Mouse (Mus musculus): ENCODE measurements around the gene Farp1.

Farp1 gene

DNA sequence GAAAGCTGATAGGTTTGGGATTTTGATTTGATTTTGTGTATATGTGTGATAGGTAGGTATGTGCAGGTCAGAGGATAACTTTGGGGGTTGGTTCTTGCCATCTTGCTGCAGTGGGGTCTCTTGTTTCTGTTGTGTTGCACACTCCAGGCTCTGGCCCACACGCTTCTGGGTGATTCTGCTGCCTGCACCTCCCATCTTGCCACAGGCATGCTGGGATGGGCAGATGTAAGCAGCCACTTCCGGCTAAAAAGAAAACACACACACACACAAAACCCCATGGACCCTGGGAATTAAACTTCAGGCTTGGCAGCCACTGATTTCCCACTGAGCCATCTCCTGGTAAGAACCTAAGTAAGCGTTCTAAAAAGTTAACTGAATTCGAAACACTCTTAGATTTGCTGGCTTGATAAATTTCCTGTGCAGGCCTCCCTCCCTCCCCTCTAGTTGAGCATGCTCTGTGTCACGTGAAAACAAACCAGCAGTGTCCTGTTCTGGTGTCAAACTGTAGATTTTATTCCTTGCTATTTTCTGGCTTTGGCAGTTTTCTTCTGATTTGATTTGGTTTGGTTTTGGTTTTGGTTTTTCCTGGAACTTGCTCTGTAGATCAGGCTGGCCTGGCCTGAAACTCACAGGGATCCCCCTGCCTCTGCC lies 226.4 kb downstream of the Farp1 start:
- ATAC-seq (ENCODE audit: low TSS enrichment) = no peak

DNA sequence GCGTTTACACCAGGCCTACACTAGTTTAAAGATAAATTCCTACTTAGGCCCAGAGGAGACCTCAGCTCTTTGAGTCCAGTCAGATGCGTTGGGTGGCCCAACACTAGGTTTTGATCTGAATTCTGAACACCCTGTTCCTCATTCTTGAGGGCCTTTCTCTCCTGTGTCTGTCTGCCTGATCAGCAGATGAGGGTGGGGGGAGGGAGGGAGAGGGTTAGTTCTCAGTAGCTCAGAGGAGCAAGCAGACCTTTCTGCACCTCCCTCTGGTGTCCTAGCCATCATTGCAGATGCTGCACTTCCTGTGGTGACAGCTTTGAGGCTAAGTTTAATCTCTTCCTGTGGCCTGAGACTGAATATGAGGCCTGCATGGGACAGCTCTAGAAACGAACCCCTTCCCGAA lies 227.6 kb downstream of the Farp1 start:
- ATAC-seq (ENCODE audit: low TSS enrichment) = no peak

DNA sequence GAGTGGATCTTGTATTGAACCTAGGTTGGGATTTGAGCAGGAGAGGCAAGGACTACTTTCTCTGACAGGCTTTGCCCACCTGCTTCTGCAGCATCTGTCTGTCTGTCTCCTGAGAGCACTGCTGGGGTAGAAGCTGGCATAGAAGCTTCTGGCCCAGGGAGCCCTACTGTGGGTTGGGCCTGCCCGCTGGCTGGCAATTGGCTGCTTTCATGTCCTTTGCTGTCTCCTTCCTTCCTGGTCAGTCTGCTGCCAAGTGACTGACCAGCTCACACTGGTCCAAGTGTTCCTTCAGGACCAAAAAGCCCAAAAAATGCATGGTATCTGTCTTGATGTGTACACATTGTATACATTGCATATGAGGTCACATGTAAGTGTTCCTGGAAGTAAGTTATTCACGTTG lies 228.9 kb downstream of the Farp1 start:
- ATAC-seq (ENCODE audit: low TSS enrichment) = no peak

DNA sequence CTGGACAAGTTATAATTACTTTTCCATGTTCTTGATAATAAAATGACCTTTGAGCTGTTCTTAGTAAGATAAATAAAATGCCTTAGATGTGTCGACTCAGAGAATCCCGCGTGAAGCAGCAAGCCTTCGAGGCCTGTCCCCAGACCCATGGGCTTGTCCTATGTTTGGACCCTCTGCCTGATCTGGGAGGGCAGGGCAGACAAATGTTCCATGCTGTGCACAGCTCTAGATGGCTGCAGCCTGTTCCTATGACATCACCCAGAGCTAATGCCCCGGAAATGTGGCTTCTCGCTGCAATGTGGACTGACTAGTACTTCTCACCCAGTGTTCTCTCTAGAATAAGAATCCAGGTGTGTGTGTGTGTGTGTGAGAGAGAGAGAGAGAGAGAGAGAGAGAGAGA lies 229.5 kb downstream of the Farp1 start:
- no peak for ATAC-seq (ENCODE audit: low TSS enrichment)

DNA sequence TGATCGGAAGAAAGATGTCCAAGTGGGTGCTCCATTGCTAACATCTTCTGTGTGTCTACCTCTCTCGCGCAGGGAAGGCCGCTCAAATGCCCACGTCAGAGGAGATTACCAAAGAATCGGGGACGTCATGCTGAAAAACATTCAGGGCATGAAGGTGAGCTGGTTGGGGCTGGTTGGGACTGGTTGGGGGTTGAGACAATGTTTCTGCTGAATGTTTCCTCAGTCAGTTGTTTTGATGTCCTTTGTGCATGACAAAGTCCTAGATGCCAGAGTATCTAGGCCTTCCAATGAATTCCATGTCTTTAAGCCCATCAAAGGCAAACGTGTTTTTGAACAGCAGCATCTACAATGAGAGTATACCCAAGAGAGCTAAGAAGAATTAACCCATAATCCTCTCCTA lies 232.8 kb downstream of the Farp1 start:
- no peak for ATAC-seq (ENCODE audit: low TSS enrichment)

DNA sequence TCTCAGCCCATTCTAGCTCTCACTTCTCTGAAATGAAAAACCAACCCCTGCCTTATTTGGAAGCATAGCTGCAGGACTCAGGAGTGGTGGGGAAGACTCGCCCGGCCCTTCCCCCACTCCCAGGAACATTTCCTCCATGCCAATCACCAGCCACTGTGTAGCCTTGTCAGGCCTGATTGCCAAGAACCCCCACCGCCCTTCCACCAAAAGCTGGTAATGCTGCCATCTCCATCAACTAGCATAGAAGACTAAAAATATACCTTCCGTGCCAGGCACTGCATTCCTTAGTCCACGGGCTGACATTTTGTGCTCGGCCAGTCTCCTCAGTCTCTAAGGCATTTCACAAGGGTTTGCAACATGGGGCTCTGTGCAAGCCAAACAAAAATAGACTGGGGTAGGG lies 235.5 kb downstream of the Farp1 start:
- ATAC-seq (ENCODE audit: low TSS enrichment) = peak; percentile 14

DNA sequence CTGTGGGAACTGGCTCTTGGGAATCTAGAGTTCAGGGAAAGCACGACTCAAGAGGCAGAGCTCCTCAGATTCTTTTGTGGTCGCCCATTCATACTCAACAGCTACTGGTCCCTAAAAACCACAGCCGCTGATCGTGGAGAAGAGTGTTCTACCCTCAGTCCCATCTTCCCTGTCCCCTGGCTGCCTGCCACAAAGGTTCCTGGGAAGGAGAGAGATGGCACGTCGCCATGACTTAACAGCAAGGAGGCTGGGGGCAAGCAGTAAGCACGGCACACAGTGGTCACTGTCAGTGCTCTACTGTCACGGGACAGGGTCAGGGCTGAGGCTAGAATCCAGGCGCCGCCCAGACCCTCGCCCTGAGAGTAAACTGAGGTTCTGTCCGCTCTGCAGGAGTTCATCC lies 240.0 kb downstream of the Farp1 start:
- no peak for ATAC-seq (ENCODE audit: low TSS enrichment)

DNA sequence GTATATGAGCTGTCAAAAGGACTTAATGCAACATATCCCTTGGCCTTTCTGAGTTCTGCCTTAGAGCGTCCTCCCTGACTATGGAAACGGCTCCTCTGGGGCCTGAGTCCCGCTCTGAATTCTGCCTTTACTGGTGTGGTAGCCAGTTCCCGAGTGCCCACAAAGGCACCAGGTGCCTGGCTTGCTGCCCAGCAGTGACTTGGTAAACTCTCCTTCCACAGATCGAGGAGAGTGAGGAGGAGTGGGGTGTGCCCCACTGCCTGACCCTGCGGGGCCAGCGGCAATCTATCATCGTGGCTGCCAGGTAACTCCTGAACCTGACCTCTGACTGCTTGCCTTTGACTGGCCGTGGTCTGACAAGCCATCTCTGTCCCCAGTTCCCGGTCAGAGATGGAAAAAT lies 241.0 kb downstream of the Farp1 start:
- ATAC-seq (ENCODE audit: low TSS enrichment) = no peak

DNA sequence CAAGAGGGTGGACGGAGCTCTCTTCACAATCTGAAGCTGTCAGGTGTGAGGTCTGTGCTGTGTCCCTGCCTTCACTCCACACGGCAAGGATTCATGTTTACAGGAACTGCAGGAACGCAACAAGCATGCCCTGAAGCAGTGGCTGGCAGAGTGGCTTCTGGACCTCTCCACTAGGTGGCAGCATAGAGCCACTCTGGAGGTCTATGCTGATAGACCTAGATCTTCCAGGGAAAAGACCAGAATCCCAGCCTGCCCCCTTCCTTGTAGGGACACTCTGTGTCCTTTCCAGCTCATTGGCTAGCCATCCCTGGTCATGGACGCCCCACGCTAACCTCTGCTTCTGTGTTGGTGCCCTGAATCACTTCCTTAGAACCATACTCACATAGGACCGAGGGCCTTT lies 244.1 kb downstream of the Farp1 start:
- ATAC-seq (ENCODE audit: low TSS enrichment) = peak; percentile 77

DNA sequence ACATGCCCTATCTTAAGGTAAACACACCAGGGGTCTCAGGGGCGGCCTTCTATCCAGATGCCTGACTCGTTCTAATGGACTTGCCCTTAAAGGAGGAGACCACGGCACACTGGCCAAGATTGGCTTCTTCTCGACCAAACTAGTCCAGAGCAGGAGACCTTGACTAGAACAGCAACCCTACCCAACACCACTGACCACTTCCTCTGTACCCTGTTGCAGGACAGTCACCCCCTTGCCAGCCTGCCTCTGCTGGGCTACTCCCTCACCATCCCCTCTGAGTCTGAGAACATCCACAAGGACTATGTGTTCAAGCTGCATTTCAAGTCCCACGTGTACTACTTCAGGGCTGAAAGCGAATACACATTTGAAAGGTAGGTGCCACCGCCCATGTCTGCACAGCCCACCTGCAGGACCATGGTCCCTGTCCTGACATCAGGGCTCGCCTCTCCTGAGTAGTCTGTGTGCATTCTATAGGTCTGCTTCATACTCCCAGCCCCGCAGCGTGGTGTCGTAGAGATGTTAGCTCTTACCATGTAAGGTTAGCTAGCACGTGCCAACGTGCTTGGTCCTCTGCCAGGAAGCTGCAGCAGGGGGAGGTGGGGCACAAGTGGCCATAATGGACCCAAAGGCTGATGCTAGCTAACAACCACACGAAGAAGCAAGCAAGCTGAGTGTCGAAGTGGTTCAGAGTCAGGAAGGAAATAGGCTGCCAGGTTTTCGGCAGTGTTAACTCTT lies 245.8 kb downstream of the Farp1 start:
- no peak for ATAC-seq (ENCODE audit: low TSS enrichment)

DNA sequence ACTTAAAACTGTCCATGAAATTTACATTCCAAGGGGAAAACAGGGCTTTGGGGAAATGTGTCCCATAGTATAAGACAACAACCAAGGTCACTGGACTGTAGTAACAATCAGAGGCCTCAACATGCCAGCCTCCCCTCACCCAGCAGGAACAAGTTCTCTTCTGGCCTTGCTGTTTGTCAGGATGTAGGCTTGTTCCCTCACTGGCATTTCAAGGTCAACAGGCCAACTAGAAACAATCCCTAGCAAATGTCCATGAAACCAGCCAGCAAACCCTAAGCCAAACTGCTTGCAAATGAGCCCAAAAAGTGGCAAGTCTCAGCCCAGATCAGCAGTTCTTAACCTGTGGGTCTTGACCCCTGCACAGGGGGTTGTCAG lies 246.3 kb downstream of the Farp1 start:
- no peak for ATAC-seq (ENCODE audit: low TSS enrichment)

DNA sequence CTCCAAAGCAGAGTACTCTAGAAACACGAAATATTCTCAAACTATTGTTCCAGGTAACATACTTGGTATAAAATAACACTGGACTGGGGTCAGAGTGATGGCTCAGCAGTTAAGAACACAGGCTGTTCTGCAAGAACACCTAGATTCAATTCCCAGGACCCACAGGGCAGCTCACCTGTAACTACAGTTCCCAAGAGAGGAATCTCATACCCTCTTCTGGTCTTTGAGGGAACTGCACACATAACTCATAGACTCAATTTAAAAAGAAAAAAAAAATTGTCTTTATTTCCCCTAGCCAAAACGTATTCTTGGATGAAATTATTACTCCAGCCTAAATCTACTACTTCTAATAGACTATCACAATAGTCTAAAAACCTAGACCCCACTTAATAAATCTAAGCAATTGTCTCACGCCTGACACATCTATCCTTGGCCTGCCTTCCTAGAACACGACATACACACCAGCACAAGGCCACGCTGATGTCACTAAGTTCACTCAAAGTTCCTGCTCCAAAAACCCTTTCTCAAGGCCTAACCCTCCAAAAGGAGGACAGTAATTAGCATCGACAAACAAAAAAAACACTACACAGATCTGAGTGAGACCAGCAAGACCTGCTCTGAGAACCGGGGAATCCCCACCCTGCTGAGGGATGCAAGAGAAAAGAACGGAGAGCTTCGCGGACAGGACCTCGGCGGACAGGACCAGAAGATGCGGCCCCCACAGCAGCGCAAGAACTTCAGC lies 250.6 kb downstream of the Farp1 start:
- ATAC-seq (ENCODE audit: low TSS enrichment) = 0 out of 2 replicates have a peak, but pooled peaks have one; percentile 39

DNA sequence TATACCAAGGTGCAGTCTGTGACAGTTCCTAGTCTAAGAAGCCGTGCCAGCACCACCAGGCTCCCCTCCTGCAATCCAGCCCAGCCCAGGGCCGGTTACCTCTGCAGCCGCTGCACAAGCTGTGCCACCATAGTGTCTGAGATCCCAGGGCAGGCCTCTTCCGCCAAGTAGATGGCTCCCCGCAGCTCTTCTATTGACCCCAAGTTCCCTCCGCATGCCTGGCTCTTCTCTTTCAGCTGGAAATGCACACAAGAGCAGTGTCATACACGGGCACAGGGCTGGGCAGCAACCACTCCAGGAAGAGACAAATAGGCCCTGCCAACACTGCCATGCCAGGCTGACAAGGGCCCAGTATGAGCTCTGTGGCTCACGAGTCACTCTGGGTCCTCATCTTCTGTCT lies 256.9 kb downstream of the Farp1 start:
- no peak for ATAC-seq (ENCODE audit: low TSS enrichment)

DNA sequence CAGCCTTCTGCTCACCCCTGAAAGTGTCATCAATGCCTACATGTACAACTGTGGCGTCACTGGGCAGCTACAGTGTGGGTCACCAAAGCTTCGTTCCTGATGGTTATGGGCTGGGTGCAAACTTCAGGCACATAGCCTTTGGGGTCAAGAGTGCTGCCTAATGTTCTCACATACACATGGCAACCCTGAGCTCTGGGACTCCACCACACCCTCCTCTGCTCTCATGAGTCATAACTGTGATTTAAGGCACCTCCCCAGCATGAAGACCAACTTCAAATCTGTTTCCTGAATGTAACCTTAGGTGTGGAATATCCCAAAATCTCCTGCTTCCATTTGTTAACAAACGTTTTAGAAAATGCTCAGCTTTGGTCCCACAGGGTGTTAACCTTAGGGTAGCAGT lies 257.4 kb downstream of the Farp1 start:
- ATAC-seq (ENCODE audit: low TSS enrichment) = no peak

DNA sequence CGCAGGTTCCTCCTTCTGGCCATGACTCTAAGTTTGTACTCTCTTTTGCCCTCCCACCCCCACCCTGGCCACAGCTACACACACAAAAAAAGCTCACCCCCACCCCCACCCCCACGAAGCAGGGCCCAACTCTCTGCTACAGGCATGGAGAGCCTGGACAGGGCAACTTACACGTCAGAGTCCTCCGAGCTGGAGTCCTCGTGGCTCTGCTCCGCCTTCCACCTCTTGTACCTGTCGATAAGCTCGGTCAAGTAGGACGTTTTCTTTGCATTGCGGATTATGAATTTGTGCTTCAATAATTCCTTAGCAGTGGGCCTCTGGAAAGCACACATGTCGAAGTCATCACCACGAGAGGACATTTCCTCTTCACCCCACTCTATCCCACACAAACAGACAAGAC lies 259.5 kb downstream of the Farp1 start:
- no peak for ATAC-seq (ENCODE audit: low TSS enrichment)

DNA sequence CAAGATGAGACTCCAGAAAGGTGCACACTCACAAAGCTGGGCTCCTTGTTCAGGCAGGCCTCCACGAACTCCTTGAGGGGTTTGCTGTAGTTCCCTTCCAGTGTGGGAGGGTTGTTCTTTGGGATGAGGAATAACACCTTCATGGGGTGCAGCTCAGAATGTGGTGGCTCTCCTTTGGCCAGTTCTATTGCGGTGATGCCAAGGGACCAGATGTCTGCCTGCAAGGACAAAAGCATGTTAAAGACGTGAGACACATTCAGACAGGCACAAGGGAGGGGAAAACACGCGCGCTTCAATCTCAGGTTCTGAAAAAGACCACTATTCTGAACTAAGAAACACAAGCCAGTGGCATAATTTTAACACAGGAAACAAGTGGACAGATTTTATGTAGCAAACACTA lies 262.1 kb downstream of the Farp1 start:
- ATAC-seq (ENCODE audit: low TSS enrichment) = no peak

DNA sequence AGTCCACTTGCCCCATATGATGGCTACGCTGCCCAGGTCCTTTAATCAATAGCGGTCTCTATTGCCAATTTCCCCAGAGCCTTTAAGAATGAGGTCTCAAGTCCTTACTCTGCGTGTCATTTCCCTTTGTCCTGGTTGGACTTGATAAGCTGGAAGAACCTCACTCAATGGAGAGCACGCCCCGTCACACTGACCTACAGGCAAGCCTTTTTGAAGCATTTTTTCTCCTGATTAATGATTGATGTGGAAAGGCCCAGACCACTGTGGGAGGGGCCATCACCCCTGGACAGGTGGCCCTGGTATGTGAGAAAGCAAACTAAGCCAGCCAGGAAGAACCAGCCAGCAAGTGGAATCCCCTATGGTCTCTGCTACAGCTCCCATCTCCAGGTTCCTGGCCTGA lies 263.5 kb downstream of the Farp1 start:
- ATAC-seq (ENCODE audit: low TSS enrichment) = no peak

DNA sequence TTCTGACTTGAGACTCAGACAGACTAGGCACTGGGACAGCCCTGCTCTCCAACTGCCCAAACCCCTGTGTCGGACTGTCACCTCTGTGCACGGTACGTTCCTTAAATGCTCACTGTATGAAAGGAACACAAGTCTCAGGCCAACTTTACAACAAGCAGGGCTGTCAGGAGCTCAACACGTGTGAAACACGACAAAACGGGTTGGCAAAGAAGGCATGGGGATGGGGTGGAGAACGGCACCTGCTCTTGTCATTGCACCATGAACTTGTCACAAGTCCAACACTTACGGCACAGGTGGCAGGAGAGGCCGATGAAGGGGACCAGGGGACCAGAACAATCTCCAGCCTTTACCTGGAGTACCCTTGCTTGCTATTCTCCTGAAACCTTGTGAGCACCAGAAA lies 264.1 kb downstream of the Farp1 start:
- no peak for ATAC-seq (ENCODE audit: low TSS enrichment)

DNA sequence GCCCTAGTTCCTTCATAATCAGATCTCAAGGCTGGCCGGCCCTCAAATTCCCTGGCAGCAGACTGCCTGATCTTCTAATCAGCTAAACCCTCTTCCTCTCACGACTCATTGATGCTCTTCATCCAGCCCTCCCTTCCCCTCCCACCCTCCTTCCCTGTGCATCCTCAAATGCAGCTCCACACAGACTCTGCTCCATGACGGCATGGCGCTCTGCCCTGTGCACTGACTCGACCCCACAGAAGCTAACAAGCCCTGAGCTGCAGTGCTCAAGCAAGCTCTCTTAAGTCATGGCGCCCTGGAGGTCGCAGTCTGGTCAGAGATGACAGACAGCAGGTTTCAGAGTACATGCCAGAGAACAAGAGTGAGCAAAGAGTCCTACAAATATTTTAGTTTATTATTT lies 269.5 kb downstream of the Farp1 start:
- no peak for ATAC-seq (ENCODE audit: low TSS enrichment)

DNA sequence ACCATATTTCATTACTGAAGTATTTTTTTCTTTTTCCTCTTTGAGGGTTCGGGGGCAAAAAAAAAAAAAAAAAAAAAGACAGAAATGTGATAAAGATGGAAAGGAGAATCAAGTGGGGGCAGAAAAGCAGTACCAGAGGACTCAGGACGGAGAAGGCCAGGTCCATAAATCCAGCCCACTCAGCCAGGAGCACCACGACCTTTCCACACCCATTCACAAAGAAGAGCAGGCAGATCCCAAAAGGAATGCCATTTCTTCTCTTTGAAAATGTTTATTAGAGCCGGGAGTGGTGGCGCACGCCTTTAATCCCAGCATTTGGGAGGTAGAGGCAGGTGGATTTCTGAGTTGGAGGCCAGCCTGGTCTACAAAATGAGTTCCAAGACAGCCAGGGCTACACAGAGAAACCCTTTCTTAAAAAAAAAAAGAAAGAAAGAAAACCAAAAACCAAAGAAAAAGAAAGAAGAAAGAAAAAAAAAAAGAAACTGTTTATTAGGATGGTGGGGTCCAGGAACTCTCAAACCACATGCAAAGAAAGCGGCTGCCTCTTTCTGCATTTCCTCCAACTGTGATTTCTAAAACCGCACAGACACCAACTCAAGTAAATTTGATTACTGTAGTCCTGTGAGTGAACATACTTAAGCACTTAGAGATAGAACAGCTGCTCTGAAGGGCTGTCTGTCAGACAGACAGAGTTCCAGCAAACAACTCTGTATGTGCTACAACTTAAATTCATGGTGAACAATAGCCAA lies 270.5 kb downstream of the Farp1 start:
- no peak for ATAC-seq (ENCODE audit: low TSS enrichment)

DNA sequence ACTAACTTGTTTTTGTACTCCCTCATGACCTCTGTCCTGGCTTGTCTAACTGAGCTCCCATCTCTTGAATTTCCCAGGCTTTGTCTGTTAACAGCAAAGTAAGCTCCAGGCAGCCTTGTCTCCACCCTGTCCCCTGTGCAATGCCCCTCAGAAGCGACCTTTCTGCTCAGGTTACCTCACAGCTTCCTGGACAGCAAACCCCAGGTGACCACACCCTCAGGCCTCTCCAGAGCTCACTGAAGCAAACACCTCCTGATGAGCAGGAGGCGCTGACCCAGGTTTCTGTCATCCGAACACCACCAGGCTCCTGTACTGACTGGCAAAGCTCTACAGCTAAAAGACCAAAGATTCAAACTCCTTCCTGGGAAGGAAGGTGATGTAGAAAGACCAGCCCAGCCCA lies 274.9 kb downstream of the Farp1 start:
- no peak for ATAC-seq (ENCODE audit: low TSS enrichment)

DNA sequence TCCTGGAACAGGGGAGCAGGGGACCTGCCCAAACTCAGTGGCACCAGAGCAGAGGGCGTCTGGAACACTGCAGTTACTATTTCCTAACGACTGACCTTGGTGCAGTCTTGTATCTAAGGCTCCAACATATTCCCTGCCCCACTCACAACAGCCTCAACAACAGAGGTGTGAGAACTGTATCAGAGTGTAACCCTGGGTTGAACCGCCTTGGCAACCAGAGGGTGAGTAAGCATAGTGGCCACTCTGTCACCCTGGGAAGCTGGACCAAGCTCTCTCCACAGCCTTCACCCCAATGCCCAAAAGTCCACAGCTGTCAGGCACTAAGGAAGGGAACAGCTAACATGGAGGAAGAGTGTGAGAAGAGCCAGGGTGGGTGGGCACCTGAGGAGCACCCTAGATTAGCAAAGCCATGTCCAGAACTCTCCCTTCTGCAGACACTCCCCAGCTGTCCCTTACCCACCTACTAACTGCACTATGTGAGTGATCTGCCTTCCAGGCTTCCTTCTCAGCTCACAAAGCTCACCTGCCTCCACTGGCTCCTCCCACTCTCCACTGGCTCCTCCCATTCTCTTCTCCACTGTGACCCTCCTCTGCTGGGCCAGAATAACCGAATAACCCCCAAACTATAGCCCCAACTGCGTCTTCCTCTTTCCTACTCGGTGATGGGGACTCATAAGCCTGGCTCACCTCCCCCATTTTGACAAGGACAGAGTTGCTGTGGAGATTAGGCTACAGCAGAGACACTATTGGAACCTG lies 275.5 kb downstream of the Farp1 start:
- ATAC-seq (ENCODE audit: low TSS enrichment) = no peak
